Mouse (Mus musculus) limb, embryonic 12.5 days (tissue): ENCODE results near the gene Med25. TPM values are rescaled to one million over a fixed set of nuclear protein-coding genes. Genes with fewer than 3 reads are reported as not detected.

ENCODE experiments used
- ATAC-seq: fragments of 200-750 bp; cut with Nextera tagmentation; 2 replicates; pipeline ENCODE4 v1.8.0; 2017; ENCODE audit warnings: low read depth, moderate TSS enrichment; ENCODE audit not compliant: insufficient number of reproducible peaks, insufficient read depth, low FRiP score, low TSS enrichment
- H3K27ac ChIP-seq: fragments of 300-500 bp; sonication (generic); 2 replicates; pipeline ENCODE4 v1.5.1; 2016; ENCODE audit warnings: mild to moderate bottlenecking, moderate library complexity
- H3K27me3 ChIP-seq: fragments of 300-500 bp; sonication (generic); 2 replicates; pipeline ENCODE4 v1.6.1; 2016; ENCODE audit warnings: mild to moderate bottlenecking, moderate library complexity
- H3K36me3 ChIP-seq: fragments of 300-500 bp; sonication (generic); 2 replicates; pipeline ENCODE4 v1.6.1; 2016; ENCODE audit warnings: mild to moderate bottlenecking, moderate library complexity
- H3K4me1 ChIP-seq: fragments of 300-500 bp; sonication (generic); replicated peaks from 2 replicates; pipeline ENCODE4 v1.6.1; 2016
- H3K4me2 ChIP-seq: fragments of 300-500 bp; sonication (generic); 2 replicates; pipeline ENCODE4 v1.6.1; 2016; ENCODE audit warnings: mild to moderate bottlenecking, moderate library complexity
- H3K4me3 ChIP-seq: fragments of 300-500 bp; sonication (generic); replicated peaks from 2 replicates; pipeline ENCODE4 v1.5.1; 2016; ENCODE audit warnings: mild to moderate bottlenecking
- H3K9ac ChIP-seq: fragments of 300-500 bp; sonication (generic); replicated peaks from 2 replicates; pipeline ENCODE4 v1.6.1; 2016; ENCODE audit warnings: mild to moderate bottlenecking, moderate library complexity
- H3K9me3 ChIP-seq: fragments of 300-500 bp; sonication (generic); 2 replicates; pipeline ENCODE4 v1.6.1; 2016; ENCODE audit warnings: mild to moderate bottlenecking, moderate library complexity
- WGBS: fragments of 180-500 bp; shearing (Covaris S2); methylation state at CpG from one replicate; pipeline ENCODE4 v1.1.7; 2016; 5-methylcytosine and 5-hydroxymethylcytosine counted together
- polyA plus RNA-seq: library from polyadenylated mRNA; unstranded; fragments of >200 nt; fragmentation: Nextera tagmentation; extraction: Ambion mirVana; gene quantifications from 2 replicates; pipeline ENCODE4 v1.2.1, GENCODE M21; 2016

The Med25 gene
- polyA plus RNA-seq, 1 experiment from 2014 or later = 116 TPM

- Histone ChIP-seq H3K4me1 (peaks cover 44% of the 10 kb centered on the region), H3K27me3 (no peaks in the 10 kb centered on the region), H3K9me3 (no peaks in the 10 kb centered on the region), H3K4me2 (peak within 1 kb of the TSS; percentile 92), H3K4me3 (peak within 1 kb of the TSS; percentile 94), H3K36me3 (peaks cover 27% of the 10 kb centered on the region), H3K9ac (peak within 1 kb of the TSS; percentile 100), H3K27ac (peak within 1 kb of the TSS; percentile 100)
- ATAC-seq = peak; percentile 93
- WGBS = 4% methylated on average over 29 of the region's 29 CpGs
These were observed 22.6 kb downstream of the Med25 start, which contains the start of gene Ptov1 for GRCm38 (mm10) chr7:44869697-44870528. Gene Ptov1 (minus strand): TSS chr7:44869788.

- Histone ChIP-seq H3K36me3 (peaks cover 35% of the 10 kb centered on the region), H3K4me1 (peaks cover 46% of the 10 kb centered on the region), H3K4me3 (peak overlapping the region; percentile 94), H3K9ac (peak overlapping the region; percentile 100), H3K27ac (peak overlapping the region; percentile 100), H3K4me2 (peak overlapping the region; percentile 92), H3K9me3 (no peaks in the 10 kb centered on the region), H3K27me3 (no peaks in the 10 kb centered on the region)
- under 1% methylated on average over 99 of the region's 108 CpGs for WGBS
- peak; percentile 21 for ATAC-seq
These were observed 23.4 kb downstream of the Med25 start for GRCm38 (mm10) chr7:44868919-44869696.

GRCm38 (mm10) chr7:44868465-44868864 lies 24.0 kb downstream of the Med25 start:
- peaks cover 46% of the 10 kb centered on the region for H3K4me1 ChIP-seq
- ATAC-seq = no peak
- peaks cover 41% of the 10 kb centered on the region for H3K36me3 ChIP-seq
- peak overlapping the region; percentile 100 for H3K9ac ChIP-seq
- H3K27ac ChIP-seq = peak overlapping the region; percentile 100
- H3K4me2 ChIP-seq = peak overlapping the region; percentile 92
- H3K27me3 ChIP-seq = no peaks in the 10 kb centered on the region
- no peaks in the 10 kb centered on the region for H3K9me3 ChIP-seq
- peak overlapping the region; percentile 94 for H3K4me3 ChIP-seq
- 8% methylated on average over 16 of the region's 16 CpGs for WGBS

- no peak overlapping the region; the same call in 1 of the 2 replicates for H3K27ac ChIP-seq
These were observed 24.7 kb downstream of the Med25 start for GRCm38 (mm10) chr7:44867802-44868201.

GRCm38 (mm10) chr7:44867010-44867702 lies 25.4 kb downstream of the Med25 start:
- Histone ChIP-seq H3K27me3 (no peaks in the 10 kb centered on the region), H3K4me2 (peak overlapping the region; percentile 92), H3K27ac (0 out of 2 replicates have a peak overlapping the region, but pooled peaks have one; percentile 62), H3K4me3 (peak overlapping the region; percentile 94), H3K9ac (peak overlapping the region; percentile 44), H3K36me3 (peaks cover 54% of the 10 kb centered on the region), H3K9me3 (no peaks in the 10 kb centered on the region), H3K4me1 (peaks cover 46% of the 10 kb centered on the region)
- WGBS = 70% methylated on average over 17 of the region's 19 CpGs
- ATAC-seq = no peak

More at GRCm38 (mm10) chr7:44867802-44868201, 24.7 kb downstream of the Med25 start:
- Histone ChIP-seq H3K36me3 (peaks cover 48% of the 10 kb centered on the region), H3K27me3 (no peaks in the 10 kb centered on the region), H3K4me1 (peaks cover 46% of the 10 kb centered on the region), H3K9me3 (no peaks in the 10 kb centered on the region), H3K4me2 (peak overlapping the region; percentile 92), H3K4me3 (peak overlapping the region; percentile 94), H3K9ac (peak overlapping the region; percentile 100)
- ATAC-seq = no peak
- 61% methylated on average over 9 of the region's 9 CpGs for WGBS

GRCm38 (mm10) chr7:44866276-44867009 lies 26.1 kb downstream of the Med25 start:
- 68% methylated on average over 15 of the region's 15 CpGs for WGBS
- Histone ChIP-seq H3K36me3 (peaks cover 61% of the 10 kb centered on the region), H3K27ac (peak overlapping the region; percentile 45; the same call in 1 of the 2 replicates), H3K9me3 (no peaks in the 10 kb centered on the region), H3K27me3 (no peaks in the 10 kb centered on the region), H3K9ac (peak overlapping the region; percentile 44; the same call in 1 of the 2 replicates), H3K4me2 (peak overlapping the region; percentile 92), H3K4me1 (peaks cover 46% of the 10 kb centered on the region), H3K4me3 (peak overlapping the region; percentile 94)
- no peak for ATAC-seq

- no peak overlapping the region for H3K9ac ChIP-seq
- H3K27ac ChIP-seq = 0 out of 2 replicates have a peak overlapping the region, but pooled peaks have one; percentile 12
- peaks cover 70% of the 10 kb centered on the region for H3K36me3 ChIP-seq
- no peak for ATAC-seq
- no peaks in the 10 kb centered on the region for H3K9me3 ChIP-seq
- no peaks in the 10 kb centered on the region for H3K27me3 ChIP-seq
- H3K4me1 ChIP-seq = peaks cover 41% of the 10 kb centered on the region
- no peak overlapping the region for H3K4me2 ChIP-seq
- no peak overlapping the region for H3K4me3 ChIP-seq
- 85% methylated on average over 24 of the region's 24 CpGs for WGBS
These were observed 27.6 kb downstream of the Med25 start for GRCm38 (mm10) chr7:44864595-44865542.

- Histone ChIP-seq H3K4me3 (no peak overlapping the region), H3K27ac (no peak overlapping the region)
- WGBS = 88% methylated on average over 11 of the region's 11 CpGs
These were observed 28.5 kb downstream of the Med25 start for GRCm38 (mm10) chr7:44863982-44864494.

GRCm38 (mm10) chr7:44863210-44863609 lies 29.3 kb downstream of the Med25 start:
- Histone ChIP-seq H3K4me2 (no peak overlapping the region), H3K9me3 (no peaks in the 10 kb centered on the region), H3K27me3 (no peaks in the 10 kb centered on the region), H3K27ac (no peak overlapping the region), H3K4me1 (peaks cover 43% of the 10 kb centered on the region), H3K36me3 (peaks cover 77% of the 10 kb centered on the region), H3K9ac (no peak overlapping the region), H3K4me3 (no peak overlapping the region)
- 88% methylated on average over 14 of the region's 14 CpGs for WGBS
- ATAC-seq = no peak

More at GRCm38 (mm10) chr7:44863982-44864494, 28.5 kb downstream of the Med25 start:
- Histone ChIP-seq H3K4me1 (peaks cover 41% of the 10 kb centered on the region), H3K9ac (no peak overlapping the region; the same call in 1 of the 2 replicates), H3K27me3 (no peaks in the 10 kb centered on the region), H3K36me3 (peaks cover 75% of the 10 kb centered on the region), H3K9me3 (no peaks in the 10 kb centered on the region), H3K4me2 (no peak overlapping the region)
- no peak for ATAC-seq
